Mouse (Mus musculus) ES-CJ7 (cell line): ENCODE results near the gene Epha4.
A peak's percentile ranks its signal among the peaks of the same experiment; 100 is the strongest.

Source experiments
- DNase-seq: peaks from one replicate; pipeline ENCODE4 v3.0.0; 2011; ENCODE audit warnings: low read depth, low spot score

Gene Epha4

GRCm38 (mm10) chr1:77407417-77407816 lies 107.5 kb downstream of the Epha4 start:
- no peak for DNase-seq

- no peak for DNase-seq
These were observed 108.3 kb downstream of the Epha4 start for GRCm38 (mm10) chr1:77406631-77407030.

GRCm38 (mm10) chr1:77404537-77404936 lies 110.4 kb downstream of the Epha4 start:
- DNase-seq = no peak

GRCm38 (mm10) chr1:77402942-77403341 lies 111.9 kb downstream of the Epha4 start:
- DNase-seq = no peak

- no peak for DNase-seq
These were observed 113.4 kb downstream of the Epha4 start for GRCm38 (mm10) chr1:77401465-77401864.

- no peak for DNase-seq
These were observed 123.3 kb downstream of the Epha4 start for GRCm38 (mm10) chr1:77391590-77391989.

GRCm38 (mm10) chr1:77389069-77389468 lies 125.8 kb downstream of the Epha4 start:
- DNase-seq = no peak

- no peak for DNase-seq
These were observed 126.3 kb downstream of the Epha4 start for GRCm38 (mm10) chr1:77388556-77388955.

GRCm38 (mm10) chr1:77385613-77386012 lies 129.3 kb downstream of the Epha4 start:
- DNase-seq = no peak

- no peak for DNase-seq
These were observed 131.4 kb downstream of the Epha4 start for GRCm38 (mm10) chr1:77383466-77383865.

GRCm38 (mm10) chr1:77377550-77377980 lies 137.3 kb downstream of the Epha4 start:
- DNase-seq = no peak

- peak; percentile 71 for DNase-seq
These were observed 140.8 kb downstream of the Epha4 start for GRCm38 (mm10) chr1:77374054-77374453.

- DNase-seq = no peak
These were observed 144.0 kb downstream of the Epha4 start for GRCm38 (mm10) chr1:77370921-77371320.

- DNase-seq = no peak
These were observed 145.5 kb downstream of the Epha4 start for GRCm38 (mm10) chr1:77369255-77369837.

- no peak for DNase-seq
These were observed 149.0 kb downstream of the Epha4 start for GRCm38 (mm10) chr1:77365850-77366249.

GRCm38 (mm10) chr1:77364596-77364995 lies 150.3 kb downstream of the Epha4 start:
- no peak for DNase-seq

GRCm38 (mm10) chr1:77363848-77364247 lies 151.0 kb downstream of the Epha4 start:
- no peak for DNase-seq

- DNase-seq = no peak
These were observed 168.4 kb downstream of the Epha4 start for GRCm38 (mm10) chr1:77346459-77346858.

- DNase-seq = no peak
These were observed 171.1 kb downstream of the Epha4 start for GRCm38 (mm10) chr1:77343792-77344191.

GRCm38 (mm10) chr1:77339701-77340100 lies 175.2 kb downstream of the Epha4 start:
- DNase-seq = no peak

GRCm38 (mm10) chr1:77338346-77338745 lies 176.5 kb downstream of the Epha4 start:
- DNase-seq = no peak

GRCm38 (mm10) chr1:77336937-77337336 lies 178.0 kb downstream of the Epha4 start:
- no peak for DNase-seq

GRCm38 (mm10) chr1:77318597-77319127 lies 196.2 kb downstream of the Epha4 start:
- DNase-seq = no peak
